Mouse (Mus musculus) stomach, embryonic 14.5 days (tissue): ENCODE measurements around the gene Avp. TPM values are rescaled to one million over a fixed set of nuclear protein-coding genes. Genes with fewer than 3 reads are reported as not detected.

ENCODE experiments used
- ATAC-seq: fragments of 200-750 bp; cut with Nextera tagmentation; 2 replicates; pipeline ENCODE4 v1.8.0; 2017; ENCODE audit warnings: low read depth, moderate TSS enrichment; ENCODE audit not compliant: insufficient number of reproducible peaks, insufficient read depth, low FRiP score
- H3K27ac ChIP-seq: fragments of 300-500 bp; sonication (generic); 2 replicates; pipeline ENCODE4 v1.5.1; 2014; ENCODE audit warnings: mild to moderate bottlenecking, low read length, moderate library complexity, mixed read lengths
- H3K27me3 ChIP-seq: fragments of 300-500 bp; sonication (generic); 2 replicates; pipeline ENCODE4 v1.6.1; 2014; ENCODE audit warnings: low read length, control low read depth, mixed read lengths; ENCODE audit not compliant: control insufficient read depth, insufficient read depth
- H3K36me3 ChIP-seq: fragments of 300-500 bp; sonication (generic); 2 replicates; pipeline ENCODE4 v1.6.1; 2014; ENCODE audit warnings: mild to moderate bottlenecking, control low read depth, low read length, moderate library complexity, mixed read lengths; ENCODE audit not compliant: control insufficient read depth, insufficient read depth
- H3K4me1 ChIP-seq: fragments of 300-500 bp; sonication (generic); 2 replicates; pipeline ENCODE4 v1.6.1; 2014; ENCODE audit warnings: low read length, control low read depth, mixed read lengths; ENCODE audit not compliant: control insufficient read depth, insufficient read depth
- H3K4me2 ChIP-seq: fragments of 300-500 bp; sonication (generic); replicated peaks from 2 replicates; pipeline ENCODE4 v1.6.1; 2014; ENCODE audit warnings: low read depth, low read length, control low read depth
- H3K4me3 ChIP-seq: fragments of 300-500 bp; sonication (generic); 2 replicates; pipeline ENCODE4 v1.5.1; 2014; ENCODE audit warnings: low read depth, low read length, control low read depth
- H3K9ac ChIP-seq: fragments of 300-500 bp; sonication (generic); replicated peaks from 2 replicates; pipeline ENCODE4 v1.6.1; 2014; ENCODE audit warnings: low read depth, mild to moderate bottlenecking, control low read depth, low read length, moderate library complexity, mixed read lengths
- H3K9me3 ChIP-seq: fragments of 300-500 bp; sonication (generic); 2 replicates; pipeline ENCODE4 v1.6.1; 2016; ENCODE audit warnings: low read depth, low read length, control low read depth; ENCODE audit not compliant: control insufficient read depth
- WGBS: fragments of 180-500 bp; shearing (Covaris S2); extraction: QIAGEN DNeasy Blood & Tissue Kit; methylation state at CpG from one replicate; pipeline ENCODE4 v1.1.7; 2014; 5-methylcytosine and 5-hydroxymethylcytosine counted together
- microRNA-seq: library from miRNA; unstranded; fragments of <30 nt; microRNA quantifications from one replicate; pipeline ENCODE4, GENCODE M21; 2016
- polyA plus RNA-seq: library from polyadenylated mRNA; unstranded; fragments of >200 nt; fragmentation: Nextera tagmentation; extraction: Ambion mirVana; gene quantifications from 2 replicates; pipeline ENCODE4 v1.2.1, GENCODE M21; 2014

Avp gene
- polyA plus RNA-seq, 1 experiment from 2014 or later: not detected

DNA sequence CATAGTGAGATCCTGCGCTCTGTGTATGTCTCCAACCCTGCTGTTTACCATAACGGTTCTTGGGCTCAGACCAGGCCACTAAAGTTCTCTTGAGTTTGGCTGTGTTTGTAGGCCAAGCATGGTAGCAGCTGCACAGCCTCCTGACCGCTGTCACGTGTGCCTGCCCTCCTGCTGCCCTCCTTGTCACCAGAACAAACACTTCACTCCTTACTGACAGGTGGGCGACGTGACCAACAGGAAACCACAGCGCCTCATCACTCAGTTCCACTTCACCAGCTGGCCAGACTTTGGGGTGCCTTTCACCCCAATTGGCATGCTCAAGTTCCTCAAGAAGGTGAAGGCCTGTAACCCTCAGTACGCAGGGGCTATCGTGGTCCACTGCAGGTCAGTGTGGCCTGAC is 42.1 kb downstream of the Avp start:
- ATAC-seq: no peak
- H3K4me2 ChIP-seq: no peak overlapping the region
- no peaks in the 10 kb centered on the region for H3K4me1 ChIP-seq
- H3K36me3 ChIP-seq: peaks cover 56% of the 10 kb centered on the region
- H3K27ac ChIP-seq: no peak overlapping the region
- WGBS: 82% methylated on average over 9 of the region's 9 CpGs
- H3K4me3 ChIP-seq: no peak overlapping the region
- H3K9me3 ChIP-seq: no peaks in the 10 kb centered on the region
- H3K9ac ChIP-seq: no peak overlapping the region
- no peaks in the 10 kb centered on the region for H3K27me3 ChIP-seq

DNA sequence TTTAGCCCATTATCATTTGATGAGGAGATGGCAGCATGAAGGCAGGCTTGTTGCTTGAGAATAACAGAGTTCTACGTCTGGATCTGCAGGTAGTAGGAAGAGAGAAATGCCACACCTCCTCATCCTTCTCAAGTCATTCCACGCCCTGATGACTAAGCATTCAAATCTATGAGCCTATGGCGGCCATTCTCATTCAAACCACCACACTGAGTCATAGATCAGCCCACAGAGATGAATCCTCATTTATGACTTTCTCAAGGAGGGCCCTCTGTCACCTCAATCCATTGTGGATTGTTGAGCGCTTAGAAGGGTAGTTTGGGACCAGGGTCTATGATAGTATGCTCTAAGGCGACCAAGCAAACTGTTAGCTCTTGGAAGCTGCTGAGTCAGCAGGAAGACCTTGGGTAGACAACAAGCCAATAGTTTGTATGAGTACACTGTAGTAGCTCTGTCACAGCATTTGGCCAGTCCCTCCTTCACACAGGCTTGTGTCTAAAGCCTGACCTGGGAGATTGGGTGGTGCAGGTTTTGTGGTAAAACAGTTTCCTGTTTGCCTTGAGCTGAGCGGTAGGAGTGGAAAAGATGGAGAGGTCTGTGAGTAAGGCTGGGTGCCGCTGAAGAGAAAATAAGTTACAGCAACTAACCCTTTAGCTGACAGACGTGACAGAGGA is 43.3 kb downstream of the Avp start:
- peaks cover 49% of the 10 kb centered on the region for H3K36me3 ChIP-seq

DNA sequence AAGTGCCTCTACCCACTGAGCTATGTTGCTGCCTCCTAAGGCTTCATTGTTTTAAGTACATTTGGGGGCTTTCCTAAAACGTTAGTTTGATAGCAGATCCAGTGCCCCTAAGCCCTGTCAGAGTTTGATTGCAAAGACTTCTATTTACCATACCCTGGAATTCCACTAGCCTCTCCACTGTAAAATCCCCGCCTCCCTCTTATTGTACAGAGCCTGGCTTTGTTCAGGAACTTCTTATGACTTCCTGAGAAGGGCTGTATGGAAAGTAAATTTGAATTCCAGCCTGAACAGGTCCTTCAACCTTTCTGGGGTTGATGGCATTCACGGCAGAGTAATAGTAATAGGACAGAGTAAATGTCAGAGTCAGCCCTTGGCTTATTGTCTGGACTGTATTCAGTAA is 45.5 kb downstream of the Avp start:
- no peaks in the 10 kb centered on the region for H3K9me3 ChIP-seq
- H3K27me3 ChIP-seq: no peaks in the 10 kb centered on the region
- no peak for ATAC-seq
- H3K27ac ChIP-seq: no peak overlapping the region
- H3K4me1 ChIP-seq: no peaks in the 10 kb centered on the region
- H3K9ac ChIP-seq: no peak overlapping the region
- WGBS: 73% methylated on average over 3 of the region's 3 CpGs
- peaks cover 43% of the 10 kb centered on the region for H3K36me3 ChIP-seq
- no peak overlapping the region for H3K4me3 ChIP-seq
- no peak overlapping the region for H3K4me2 ChIP-seq

More for the DNA sequence above, 43.3 kb downstream of the Avp start:
- Histone ChIP-seq H3K27ac (no peak overlapping the region), H3K4me2 (no peak overlapping the region), H3K9me3 (no peaks in the 10 kb centered on the region), H3K4me3 (no peak overlapping the region), H3K9ac (no peak overlapping the region), H3K27me3 (no peaks in the 10 kb centered on the region), H3K4me1 (no peaks in the 10 kb centered on the region)
- WGBS: 91% methylated on average over 8 of the region's 8 CpGs
- no peak for ATAC-seq

DNA sequence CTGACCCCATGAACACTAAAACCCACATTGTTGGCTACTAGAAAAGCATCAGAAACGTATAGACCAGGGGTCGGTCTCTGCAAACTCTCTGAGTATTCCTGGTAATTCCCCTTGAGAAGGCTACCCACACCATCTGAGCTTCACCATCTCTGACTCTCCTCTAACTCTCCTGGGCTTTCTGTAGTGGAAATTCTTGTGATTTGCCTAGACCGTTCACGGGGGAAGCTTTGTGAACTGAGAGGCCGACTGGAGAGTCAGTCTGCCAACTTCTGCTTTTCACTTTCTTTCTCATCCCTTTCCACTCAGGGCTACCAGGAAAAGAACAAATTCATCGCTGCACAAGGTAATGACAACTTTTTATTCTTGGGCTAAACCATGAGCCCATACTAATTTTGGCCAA is 47.3 kb downstream of the Avp start:
- H3K36me3 ChIP-seq: peaks cover 39% of the 10 kb centered on the region

DNA sequence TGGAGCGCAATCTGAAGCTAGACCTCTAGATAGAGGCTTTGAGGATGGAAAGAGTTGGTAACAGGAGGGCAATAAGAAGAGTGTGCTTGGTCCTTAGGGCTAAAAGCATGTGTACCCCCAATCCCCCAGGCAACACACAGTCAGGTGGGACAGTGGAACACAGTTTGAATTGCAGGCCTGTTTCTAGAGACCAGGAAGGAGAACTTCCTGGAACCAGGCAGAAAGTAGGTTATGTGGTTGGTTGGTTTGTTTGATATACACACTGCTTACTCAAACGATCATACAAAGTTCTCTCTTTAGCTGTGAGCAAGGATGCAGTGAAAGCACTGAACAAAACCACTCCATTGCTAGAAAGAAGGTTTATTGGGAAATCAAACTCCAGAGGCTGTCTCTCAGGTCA is 50.2 kb downstream of the Avp start:
- no peak overlapping the region for H3K4me3 ChIP-seq
- H3K4me1 ChIP-seq: no peaks in the 10 kb centered on the region
- no peak for ATAC-seq
- 75% methylated on average over 2 of the region's 2 CpGs for WGBS
- no peak overlapping the region for H3K9ac ChIP-seq
- peaks cover 23% of the 10 kb centered on the region; the same call in 1 of the 2 replicates for H3K36me3 ChIP-seq
- no peaks in the 10 kb centered on the region for H3K9me3 ChIP-seq
- H3K27ac ChIP-seq: no peak overlapping the region
- H3K27me3 ChIP-seq: no peaks in the 10 kb centered on the region
- H3K4me2 ChIP-seq: no peak overlapping the region

More for the DNA sequence above, 47.3 kb downstream of the Avp start:
- H3K27ac ChIP-seq: no peak overlapping the region
- H3K4me1 ChIP-seq: no peaks in the 10 kb centered on the region
- no peak overlapping the region for H3K4me3 ChIP-seq
- no peaks in the 10 kb centered on the region for H3K9me3 ChIP-seq
- no peaks in the 10 kb centered on the region for H3K27me3 ChIP-seq
- no peak overlapping the region for H3K9ac ChIP-seq
- 91% methylated on average over 6 of the region's 6 CpGs for WGBS
- ATAC-seq: no peak
- no peak overlapping the region for H3K4me2 ChIP-seq

Small RNAs within 50 kb of the gene (microRNA-seq; reads per million reads assigned to microRNA genes)
- gene Gm23876: not detected

Other genes starting within 250 kb of the Avp start
- gene Cpxm1, start 185.0 kb downstream of the Avp start, polyA plus RNA-seq: 44.2 and 46.7 TPM in 2 replicates
- 0.13 TPM in 1 of 2 replicates, not detected in the other for gene Gm28372, start 177.3 kb downstream of the Avp start, polyA plus RNA-seq
- not detected in 2 replicates for gene 1700020A23Rik, start 177.3 kb downstream of the Avp start, polyA plus RNA-seq
- gene Tmem239, start 176.1 kb downstream of the Avp start, polyA plus RNA-seq: not detected in 2 replicates
- gene Vps16, start 158.2 kb downstream of the Avp start, polyA plus RNA-seq: 69.7 and 71.3 TPM in 2 replicates
- gene Pced1a, start 157.9 kb downstream of the Avp start, polyA plus RNA-seq: 12.4 and 12.9 TPM in 2 replicates
- gene Ptpra, start 132.3 kb downstream of the Avp start, polyA plus RNA-seq: 110 and 115 TPM in 2 replicates
- 85.6 and 86.2 TPM in 2 replicates for gene Mrps26, start 18.8 kb downstream of the Avp start, polyA plus RNA-seq
- gene Oxt, start 6.4 kb downstream of the Avp start, polyA plus RNA-seq: not detected in 2 replicates
- 17.1 and 17.9 TPM in 2 replicates for gene Fastkd5, start 47.5 kb upstream of the Avp start, polyA plus RNA-seq
- gene Ubox5, start 47.5 kb upstream of the Avp start, polyA plus RNA-seq: 14.0 and 14.6 TPM in 2 replicates
- 2.8 and 4.0 TPM in 2 replicates for gene Lzts3, start 60.2 kb upstream of the Avp start, polyA plus RNA-seq
- gene Ddrgk1, start 82.1 kb upstream of the Avp start, polyA plus RNA-seq: 65.7 and 66.6 TPM in 2 replicates
- 87.8 and 89.8 TPM in 2 replicates for gene Itpa, start 85.1 kb upstream of the Avp start, polyA plus RNA-seq
- 0.52 and 0.59 TPM in 2 replicates for gene Slc4a11, start 115.0 kb upstream of the Avp start, polyA plus RNA-seq